Mouse (Mus musculus) gastrocnemius, adult 18-20 months (tissue): ENCODE results near the gene Idh3g. TPM values are rescaled to one million over a fixed set of nuclear protein-coding genes. Genes with fewer than 3 reads are reported as not detected.

Source experiments
- DNase-seq: peaks from one replicate; pipeline ENCODE4 v3.0.0; 2021; ENCODE audit warnings: low spot score
- long read RNA-seq, 2 experiments: library from polyadenylated mRNA; stranded (forward); transcript quantifications; one replicate each; pipeline ENCODE4 v2.0.0; 2021
- total RNA-seq, 2 experiments: library from RNA; stranded (reverse); gene quantifications; 2 replicates each; pipeline ENCODE4 v1.2.3; 2021

Idh3g gene
- total RNA-seq: 100 to 1,000 TPM; 375 to 389 TPM
- long read RNA-seq, experiment 1, partial matches to known transcripts: 10 of 266 reads
- long read RNA-seq, experiment 1, other reads (novel, unspliced or antisense): 254 of 266 reads
- long read RNA-seq, experiment 2, partial matches to known transcripts: 8 of 170 reads
- long read RNA-seq, experiment 2, other reads (novel, unspliced or antisense): 161 of 170 reads

GRCm38 (mm10) chrX:73786364-73787224 lies at the start of gene Idh3g, which contains the start of gene Ssr4:
Idh3g (minus strand) TSS chrX:73786897.
Ssr4 (plus strand) TSS chrX:73787028.
- DNase-seq: peak; percentile 93

DNA sequence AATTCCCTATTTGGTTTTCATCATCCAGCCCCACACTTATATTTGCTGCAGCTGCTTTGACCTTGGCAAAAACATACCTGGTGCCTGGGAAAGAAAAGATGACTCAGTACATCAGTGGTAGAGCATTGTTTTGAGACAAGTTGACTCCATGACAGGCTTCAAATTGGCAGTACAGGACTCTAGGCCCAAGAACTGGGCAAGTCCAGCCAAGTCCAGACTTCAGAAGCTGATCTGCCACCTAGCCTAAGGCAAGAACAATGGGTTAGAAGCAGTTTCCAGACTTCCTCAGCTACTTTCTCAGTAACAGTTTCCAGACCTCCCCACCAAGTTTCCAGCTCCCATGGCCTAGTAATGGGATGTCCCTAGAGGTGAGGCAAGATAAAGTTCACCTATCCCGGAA lies 49.0 kb upstream of the Idh3g start:
- DNase-seq: no peak

- peak; percentile 2 for DNase-seq
Measured at GRCm38 (mm10) chrX:73824185-73825151, 37.8 kb upstream of the Idh3g start, which contains the start of gene Pdzd4. Pdzd4 (minus strand) TSS chrX:73824969.

GRCm38 (mm10) chrX:73823747-73824146 lies 37.0 kb upstream of the Idh3g start:
- no peak for DNase-seq

GRCm38 (mm10) chrX:73816596-73817314 lies 30.1 kb upstream of the Idh3g start:
- no peak for DNase-seq

GRCm38 (mm10) chrX:73815072-73815471 lies 28.4 kb upstream of the Idh3g start:
- no peak for DNase-seq

- DNase-seq: no peak
Measured at GRCm38 (mm10) chrX:73805814-73806213, 19.1 kb upstream of the Idh3g start.

- DNase-seq: peak; percentile 62
Measured at GRCm38 (mm10) chrX:73798502-73798901, 11.8 kb upstream of the Idh3g start.

DNA sequence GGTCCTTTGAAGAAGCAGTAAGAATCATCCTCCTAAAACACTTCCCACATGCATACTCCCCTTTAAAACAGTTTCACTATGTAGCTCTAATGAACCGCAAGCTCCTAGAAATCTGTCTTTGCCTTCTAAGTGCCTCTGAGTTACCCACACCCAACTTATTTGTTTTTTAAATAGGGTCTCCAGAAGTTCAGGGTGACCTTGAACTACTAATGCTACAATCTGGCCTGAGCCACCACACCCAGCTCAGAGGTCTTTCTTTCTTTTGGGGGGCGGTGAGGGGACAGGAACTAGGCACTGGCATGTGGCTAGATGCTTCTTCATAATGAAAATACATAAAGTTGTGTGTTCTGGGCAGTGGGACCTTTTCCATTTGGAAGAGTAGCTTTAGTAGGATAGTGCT lies 10.8 kb upstream of the Idh3g start:
- DNase-seq: no peak

- DNase-seq: no peak
Measured at GRCm38 (mm10) chrX:73793505-73793904, 6.8 kb upstream of the Idh3g start.

DNA sequence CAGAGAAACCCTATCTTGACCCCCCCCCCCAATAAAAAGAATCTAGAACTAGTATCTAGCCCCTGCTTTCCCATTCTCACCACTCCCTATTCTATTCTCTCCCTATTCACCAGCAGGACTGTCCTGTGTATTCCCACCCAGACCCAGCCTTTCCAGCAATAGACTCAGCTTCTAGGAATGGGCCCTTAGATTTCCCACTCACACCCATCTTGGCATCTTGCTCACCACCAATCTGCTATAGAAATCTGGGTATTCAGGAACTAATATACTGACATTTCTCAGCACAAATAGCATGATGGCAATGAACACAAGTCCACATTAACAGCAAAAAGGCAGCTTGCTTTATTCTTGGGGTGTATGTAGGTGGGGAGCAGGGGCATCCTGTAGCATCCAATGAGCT lies 6.3 kb upstream of the Idh3g start:
- DNase-seq: no peak

- DNase-seq: no peak
Measured at GRCm38 (mm10) chrX:73788501-73788900, 1.8 kb upstream of the Idh3g start.

DNA sequence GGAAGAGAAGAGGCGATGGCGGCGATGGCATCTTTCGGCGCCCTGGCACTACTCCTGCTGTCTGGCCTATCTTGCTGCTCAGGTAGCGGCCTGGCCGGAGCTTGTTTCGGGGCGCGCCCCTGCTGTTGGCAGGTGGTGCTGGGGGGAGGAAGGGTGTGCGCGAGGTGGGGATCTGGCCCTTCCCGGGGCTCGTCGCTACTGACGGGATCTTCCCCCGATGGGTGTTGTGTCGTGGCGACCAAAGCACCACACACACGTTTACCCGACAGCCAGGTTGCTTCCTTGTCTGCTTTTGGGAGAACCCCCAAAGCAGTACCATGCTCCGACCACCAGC lies 495 bp upstream of the Idh3g start:
- no peak for DNase-seq

DNA sequence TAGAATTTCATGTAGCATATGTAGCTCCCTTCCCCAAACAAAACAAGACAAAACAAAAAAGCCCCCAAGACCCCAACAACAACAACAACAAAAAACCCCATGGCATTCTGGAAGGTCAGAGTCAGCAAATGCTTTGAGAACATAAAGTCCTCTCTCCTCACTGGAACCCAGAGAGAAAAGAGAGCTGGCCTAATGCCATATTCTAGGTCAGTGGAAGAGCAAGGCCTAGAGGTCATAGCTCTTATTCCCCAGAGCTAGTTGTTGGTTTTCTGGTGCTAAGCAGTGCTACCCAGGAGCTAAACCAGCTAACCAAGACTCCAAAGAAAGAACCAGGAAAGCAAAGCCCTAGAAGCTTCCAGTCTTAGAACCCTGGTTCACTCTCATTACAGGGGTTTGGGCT lies 1.0 kb downstream of the Idh3g start:
- peak; percentile 6 for DNase-seq

DNA sequence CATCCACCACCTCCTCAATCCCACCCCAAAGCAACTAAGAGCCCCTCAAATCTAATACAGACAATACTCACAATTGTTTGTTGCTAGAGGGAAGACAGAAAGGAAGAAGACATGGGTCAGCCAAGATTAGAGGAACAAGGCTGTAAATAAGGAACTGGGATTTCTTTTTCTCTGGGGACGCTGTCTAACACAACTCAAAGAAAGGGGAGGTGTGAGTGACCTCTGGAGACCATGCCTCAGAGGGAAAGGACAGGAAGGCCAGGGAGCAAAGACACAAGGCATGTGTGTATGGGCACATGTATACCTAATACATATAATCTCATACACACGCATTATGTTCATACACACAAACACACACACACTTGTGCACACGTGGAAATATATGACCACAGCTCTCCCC lies 4.5 kb downstream of the Idh3g start:
- DNase-seq: no peak

DNA sequence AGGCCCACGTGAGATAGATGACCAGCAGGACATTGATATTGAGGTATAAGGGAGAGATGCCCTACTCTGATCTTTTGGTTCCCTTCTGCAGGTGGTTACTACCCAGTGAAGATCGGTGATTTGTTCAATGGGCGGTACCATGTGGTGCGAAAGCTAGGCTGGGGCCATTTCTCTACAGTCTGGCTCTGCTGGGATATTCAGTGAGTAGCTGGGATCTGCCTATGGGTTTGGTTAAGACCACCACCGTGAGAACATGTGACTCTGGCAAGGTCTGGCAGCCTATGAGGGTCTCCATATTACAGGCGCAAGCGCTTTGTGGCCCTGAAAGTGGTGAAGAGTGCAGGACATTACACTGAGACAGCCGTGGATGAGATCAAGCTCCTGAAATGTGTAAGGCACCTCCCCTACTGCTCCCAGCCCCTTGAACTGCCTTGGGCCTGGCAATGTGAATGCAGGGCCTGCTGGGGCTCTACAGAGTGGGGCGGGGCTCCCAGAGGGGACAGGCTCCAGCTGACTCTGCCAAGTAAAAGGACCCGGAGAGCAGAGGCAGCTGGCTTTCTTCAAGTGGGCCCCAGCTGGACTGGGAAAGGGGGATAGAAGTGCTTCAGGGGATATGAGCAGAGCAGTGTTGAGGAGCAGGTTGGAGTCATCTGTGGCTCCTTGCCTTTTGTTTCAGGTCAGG lies 11.8 kb downstream of the Idh3g start:
- no peak for DNase-seq

DNA sequence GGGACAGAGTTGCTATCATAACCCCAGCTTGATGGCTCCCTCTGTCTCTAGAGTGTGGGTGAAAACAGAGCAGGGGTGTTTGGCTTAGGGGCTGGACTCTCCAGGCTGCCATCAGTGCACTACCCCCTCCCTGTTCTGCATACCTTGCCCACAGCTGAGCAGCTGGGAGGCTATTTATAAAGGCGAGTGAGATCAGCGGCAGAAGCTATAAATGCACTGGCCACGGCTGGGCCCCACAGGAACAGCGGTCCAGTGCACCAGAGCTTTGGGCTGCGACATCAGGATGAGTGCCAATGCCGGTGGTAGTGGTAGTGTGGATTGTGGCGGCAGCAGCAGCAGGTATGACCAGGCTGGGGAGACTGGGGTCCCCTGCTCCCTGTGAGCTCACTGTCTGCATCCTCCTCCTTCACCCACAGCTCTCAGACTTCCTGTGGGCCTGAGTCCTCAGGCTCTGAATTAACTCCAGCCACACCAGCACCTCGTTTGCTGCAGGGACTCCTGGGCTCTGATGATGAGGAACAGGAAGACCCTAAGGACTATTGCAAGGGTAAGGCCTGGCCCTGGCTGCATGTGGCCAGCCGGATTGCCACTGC lies 12.4 kb downstream of the Idh3g start, which contains the start of gene Srpk3:
Gene Srpk3, plus strand, starts transcription at position 238 of the 593 bp plus-strand sequence.
- DNase-seq: peak; percentile 51

DNA sequence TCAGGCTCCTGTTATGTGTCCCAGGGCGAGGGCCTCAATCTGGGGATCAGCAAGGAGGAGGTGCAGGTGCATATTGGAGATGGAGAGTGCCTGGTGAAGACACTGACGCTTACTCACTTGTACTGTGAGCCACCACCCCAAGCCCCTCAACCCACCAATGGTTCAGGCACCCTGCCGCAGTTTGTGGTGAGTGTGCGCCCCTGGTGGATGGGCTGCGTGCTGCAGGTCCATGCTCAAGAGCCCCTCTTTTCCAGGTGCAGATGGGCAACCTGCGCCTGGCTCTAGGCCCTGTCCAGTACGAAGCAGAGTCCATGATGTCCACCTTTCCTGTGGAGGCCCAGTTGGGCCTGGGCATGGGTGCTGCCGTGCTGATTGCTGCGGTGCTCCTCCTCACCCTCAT lies 19.4 kb downstream of the Idh3g start:
- no peak for DNase-seq

- DNase-seq: peak; percentile 51
Measured at GRCm38 (mm10) chrX:73765311-73765710, 21.4 kb downstream of the Idh3g start.
